Mouse (Mus musculus) urinary bladder, postnatal 4 days (tissue): ENCODE results near the gene Tor3a.
"Not testable (repeated sequence)": the region's sequence is repeated elsewhere in the genome, so short reads cannot be mapped to it uniquely, and the experiment has no call there.

Source experiments
- DNase-seq, 2 experiments: peaks; one replicate each; pipeline ENCODE4 v3.0.0; 2021 to 2022; ENCODE audit warnings: low spot score in 2 of 2

Tor3a gene

GRCm38 (mm10) chr1:156671921-156672320, 2.2 kb downstream of the Tor3a start:
- peak in 1 of 2 experiments; percentile 28 for DNase-seq

GRCm38 (mm10) chr1:156669208-156669983, 4.8 kb downstream of the Tor3a start:
- no peak for DNase-seq

DNA sequence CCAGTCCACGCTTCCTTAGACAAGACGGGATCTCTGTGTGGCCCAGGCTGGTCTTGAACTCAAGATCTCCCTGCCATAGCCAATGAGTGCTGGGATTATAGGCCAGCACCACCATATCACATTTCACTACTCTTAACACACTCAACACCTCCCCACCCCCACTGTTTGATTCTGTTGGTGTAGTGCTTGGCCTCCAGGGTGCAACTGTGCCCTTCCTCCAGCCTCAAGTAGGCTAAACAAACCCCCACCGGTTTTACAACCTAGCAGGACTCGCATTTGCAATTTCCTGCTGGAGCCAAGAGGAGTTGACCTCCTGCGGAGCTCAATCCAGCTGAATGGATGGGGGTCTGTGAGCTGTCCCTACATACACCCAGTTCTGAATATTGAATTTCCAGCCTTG, 5.6 kb downstream of the Tor3a start:
- DNase-seq: no peak

- no peak for DNase-seq
Measured at GRCm38 (mm10) chr1:156667141-156667926, 6.8 kb downstream of the Tor3a start.

- no peak for DNase-seq
Measured at GRCm38 (mm10) chr1:156665777-156666176, 8.4 kb downstream of the Tor3a start.

DNA sequence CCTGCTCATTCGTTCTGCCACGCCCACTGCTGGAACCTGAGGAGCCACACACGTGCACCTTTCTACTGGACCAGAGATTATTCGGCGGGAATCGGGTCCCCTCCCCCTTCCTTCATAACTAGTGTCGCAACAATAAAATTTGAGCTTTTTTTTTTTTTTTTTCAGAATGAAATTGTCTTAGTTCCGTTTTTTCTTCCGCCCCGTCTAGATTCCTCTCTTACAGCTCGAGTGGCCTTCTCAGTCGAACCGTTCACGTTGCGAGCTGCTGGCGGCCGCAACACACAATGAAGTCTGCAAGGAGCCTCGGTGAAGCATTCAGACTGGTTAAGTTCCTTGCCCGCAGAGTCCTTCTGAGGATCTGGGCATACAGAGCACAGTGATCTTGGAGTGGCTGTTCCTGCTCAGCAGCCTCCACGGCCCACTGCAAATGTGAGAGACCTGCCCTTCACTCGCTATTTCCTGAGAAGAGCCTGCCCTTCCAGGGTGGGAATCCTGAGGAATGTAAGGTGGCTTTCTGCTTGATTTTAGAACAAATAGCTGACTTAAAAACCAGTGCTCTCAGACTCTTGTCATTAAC, 13.4 kb downstream of the Tor3a start:
- not testable (repeated sequence) for DNase-seq

DNA sequence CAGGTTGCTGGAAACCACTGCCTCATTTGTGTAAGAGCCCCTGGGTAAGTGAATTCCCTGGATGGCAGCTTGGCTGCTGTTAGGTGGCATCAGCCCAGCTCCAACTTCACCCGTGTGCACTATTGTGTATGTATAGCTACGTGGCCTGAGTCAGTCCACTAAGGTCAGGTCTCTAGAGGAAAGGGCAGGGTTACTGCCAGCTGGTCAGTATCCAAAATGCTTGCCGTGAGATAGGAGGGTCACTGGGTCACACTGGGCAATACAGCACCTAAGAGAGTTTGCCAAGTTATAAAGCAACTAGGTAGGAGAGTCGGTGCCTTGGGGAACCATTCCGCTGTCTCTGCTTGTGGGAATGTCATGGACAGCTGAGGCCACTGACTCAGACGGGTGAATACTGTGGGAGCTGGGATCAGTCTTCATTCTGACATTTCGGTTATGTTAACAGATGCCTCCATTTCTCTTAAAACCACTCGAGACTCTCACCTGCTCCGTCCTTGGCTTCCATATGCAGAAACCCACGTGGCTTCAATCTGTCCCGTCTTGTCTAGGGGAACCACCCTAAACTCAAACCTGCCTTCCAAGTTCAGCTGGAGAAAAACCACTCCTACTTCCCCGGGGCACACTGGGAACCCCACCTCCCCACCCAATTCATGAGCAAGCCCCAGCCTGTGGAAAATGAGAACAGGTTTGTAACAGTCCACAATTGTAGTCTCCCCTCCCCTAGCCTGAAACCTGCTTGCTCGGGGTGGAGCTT, 14.1 kb downstream of the Tor3a start:
- no peak for DNase-seq

- DNase-seq: no peak
Measured at GRCm38 (mm10) chr1:156658676-156659075, 15.5 kb downstream of the Tor3a start.

DNA sequence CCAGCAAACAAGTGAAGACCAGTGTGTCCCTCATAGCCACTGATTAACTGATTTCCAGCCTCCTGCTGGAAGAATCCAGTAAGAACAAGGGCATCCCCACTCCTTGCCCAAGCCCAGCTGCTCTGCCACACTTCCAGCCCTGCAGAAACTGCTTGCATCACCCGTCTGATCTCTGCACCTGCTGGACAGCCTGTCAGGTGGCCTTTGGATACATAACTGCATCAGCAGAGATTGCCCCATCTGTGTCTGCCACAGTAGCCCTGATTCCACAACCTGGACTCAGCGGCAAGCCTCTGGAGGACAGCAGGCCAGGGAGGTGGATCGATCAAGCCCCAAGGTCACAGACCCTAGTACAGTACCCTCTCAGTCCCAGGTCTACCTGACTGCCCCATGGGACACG, 16.6 kb downstream of the Tor3a start:
- no peak for DNase-seq

- no peak for DNase-seq
Measured at GRCm38 (mm10) chr1:156654735-156655530, 19.2 kb downstream of the Tor3a start.

GRCm38 (mm10) chr1:156652189-156652822, 21.9 kb downstream of the Tor3a start:
- no peak for DNase-seq

DNA sequence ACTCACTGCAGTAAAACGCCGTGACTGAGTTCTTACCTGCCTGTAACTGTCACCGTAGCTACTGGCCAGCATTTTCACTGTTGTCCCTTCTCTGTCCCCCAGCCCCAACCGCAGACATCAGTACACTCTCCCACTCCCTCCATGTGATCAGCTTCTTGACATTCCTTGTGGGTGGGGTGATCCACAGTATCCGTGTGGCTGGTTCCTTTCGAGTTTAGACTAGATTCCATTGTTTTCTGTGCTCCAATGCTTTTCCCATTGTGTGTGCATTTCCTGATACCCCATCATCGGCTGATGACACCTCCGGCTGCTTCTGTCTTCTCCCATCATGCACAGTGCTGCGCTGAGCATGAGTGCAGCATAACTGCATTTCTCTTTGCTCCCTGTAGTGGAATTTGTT, 23.5 kb downstream of the Tor3a start:
- DNase-seq: no peak

DNA sequence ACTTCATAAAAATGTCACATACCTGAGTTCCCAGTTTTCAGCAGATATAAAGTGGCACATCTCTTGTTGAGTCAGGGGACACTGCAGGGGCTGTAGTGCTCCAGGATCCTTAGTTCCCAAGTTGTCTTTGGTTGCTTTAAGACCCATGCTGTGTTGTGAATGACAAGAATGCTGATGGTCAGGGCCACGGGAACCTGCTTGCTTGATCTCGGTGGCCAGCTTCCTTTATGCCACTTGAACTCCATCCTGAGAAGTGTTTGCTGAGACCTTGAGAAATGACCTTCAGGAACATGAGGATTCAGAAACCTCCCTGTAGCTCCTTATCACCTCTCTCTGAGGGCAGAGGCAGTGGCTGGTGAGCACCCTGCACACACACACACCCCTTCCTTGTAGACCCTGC, 25.5 kb downstream of the Tor3a start:
- no peak for DNase-seq

GRCm38 (mm10) chr1:156645971-156646370, 28.2 kb downstream of the Tor3a start:
- DNase-seq: no peak

GRCm38 (mm10) chr1:156644780-156645523, 29.2 kb downstream of the Tor3a start:
- no peak for DNase-seq

DNA sequence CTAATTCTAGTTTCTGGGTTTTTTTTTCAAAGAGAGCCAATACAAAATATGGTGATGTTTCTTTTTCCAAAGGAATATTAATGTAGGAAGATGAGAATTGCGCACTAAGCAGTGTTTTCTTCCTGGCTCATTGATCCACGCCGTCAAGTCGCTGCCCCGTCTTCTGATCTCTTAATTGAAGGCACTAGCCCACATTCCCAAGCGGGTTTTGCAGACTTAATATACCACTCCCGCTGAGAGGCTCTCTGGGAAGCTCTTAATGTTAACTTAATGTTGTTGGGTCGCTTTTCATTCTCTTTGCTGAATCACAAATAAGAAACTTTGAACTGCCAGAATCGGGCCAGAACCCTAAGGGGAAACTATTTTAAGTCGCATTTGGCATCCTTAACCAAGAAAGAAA, 30.1 kb downstream of the Tor3a start:
- no peak for DNase-seq

DNA sequence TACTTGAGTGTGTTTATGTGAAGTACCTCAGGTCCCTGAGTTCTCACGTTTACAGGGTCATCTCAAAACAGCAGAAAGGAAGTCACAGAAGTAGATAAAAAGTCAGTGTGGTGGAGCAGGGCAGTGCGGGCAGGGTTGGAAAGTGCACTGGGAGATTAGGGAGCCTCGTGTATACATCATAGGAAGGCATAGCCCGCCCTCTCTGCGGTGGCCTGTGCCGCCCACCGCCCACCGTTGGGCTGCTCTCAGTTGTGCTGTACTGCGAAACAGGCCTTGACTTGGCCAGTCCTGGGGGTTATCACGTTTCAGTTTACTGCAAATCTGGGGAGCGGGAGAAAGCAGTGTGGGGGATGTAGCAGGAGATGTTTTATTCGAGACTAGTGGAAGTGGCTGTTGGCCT, 31.3 kb downstream of the Tor3a start:
- no peak for DNase-seq

GRCm38 (mm10) chr1:156641808-156642207, 32.3 kb downstream of the Tor3a start:
- DNase-seq: no peak

DNA sequence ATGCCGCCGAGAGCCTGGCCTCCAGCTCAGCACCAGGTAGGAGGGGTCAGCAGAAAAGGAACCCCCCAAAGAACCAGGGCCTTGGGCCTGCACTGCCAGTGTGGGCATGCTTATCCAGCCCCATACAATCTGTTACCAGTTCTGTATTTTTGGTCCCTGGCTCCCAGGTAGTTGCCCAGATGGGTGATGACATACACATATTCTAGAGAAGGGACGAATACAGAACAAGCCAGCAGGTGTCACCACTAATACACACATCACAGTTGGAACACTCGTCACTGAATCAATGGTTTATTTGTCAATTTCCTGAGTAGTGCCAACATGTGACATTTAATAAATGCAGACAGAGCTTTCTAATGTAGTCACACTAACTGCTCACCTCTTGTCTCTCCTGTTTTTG, 33.6 kb downstream of the Tor3a start:
- no peak for DNase-seq

DNA sequence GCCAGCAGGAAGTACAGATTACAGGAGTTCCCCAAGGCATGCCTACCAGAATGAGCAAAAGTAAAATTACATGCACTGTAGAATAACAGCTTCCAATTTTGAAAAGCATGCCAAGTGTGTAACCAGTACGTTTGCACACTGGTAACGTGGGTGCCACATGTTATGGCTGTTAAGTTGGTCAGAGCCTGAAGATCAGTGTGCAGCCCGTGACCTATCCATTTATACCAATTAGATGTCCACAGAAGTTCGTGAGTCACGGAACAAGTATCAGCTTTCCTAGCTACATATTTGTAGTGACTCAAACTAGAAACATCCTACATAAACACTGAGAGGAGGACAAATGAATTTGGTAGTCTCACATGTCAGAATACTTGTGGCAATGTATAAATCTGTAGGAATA, 34.7 kb downstream of the Tor3a start:
- DNase-seq: no peak
